Mouse (Mus musculus) heart, postnatal 14 days (tissue): Measurements from ENCODE around the gene Iffo1. TPM values are rescaled to one million over a fixed set of nuclear protein-coding genes. Genes with fewer than 3 reads are reported as not detected.

ENCODE experiments used
- DNase-seq, 2 experiments: peaks; one replicate each; pipeline ENCODE4 v3.0.0; 2021 to 2022
- intact Hi-C: fragments of 180-260 bp; cut with DNase I; formaldehyde crosslinking; loops from one replicate; pipeline ENCODE4 v1.15.1; 2025
- long read RNA-seq, 2 experiments: library from polyadenylated mRNA; stranded (forward); transcript quantifications; one replicate each; pipeline ENCODE4 v2.0.0; 2021
- total RNA-seq, 2 experiments: library from RNA; stranded (reverse); gene quantifications; 2 replicates each; pipeline ENCODE4 v1.2.3; 2021

Iffo1 gene
- 10 to 100 TPM in 1 of 2 experiments, 1 to 10 TPM in 1; 10.0 to 16.1 TPM for total RNA-seq
- long read RNA-seq, experiment 1, partial matches to known transcripts = 4 of 7 reads
- long read RNA-seq, experiment 1, other reads (novel, unspliced or antisense) = 3 of 7 reads
- long read RNA-seq, experiment 2, partial matches to known transcripts = 3 of 10 reads
- long read RNA-seq, experiment 2, other reads (novel, unspliced or antisense) = 5 of 10 reads

DNA sequence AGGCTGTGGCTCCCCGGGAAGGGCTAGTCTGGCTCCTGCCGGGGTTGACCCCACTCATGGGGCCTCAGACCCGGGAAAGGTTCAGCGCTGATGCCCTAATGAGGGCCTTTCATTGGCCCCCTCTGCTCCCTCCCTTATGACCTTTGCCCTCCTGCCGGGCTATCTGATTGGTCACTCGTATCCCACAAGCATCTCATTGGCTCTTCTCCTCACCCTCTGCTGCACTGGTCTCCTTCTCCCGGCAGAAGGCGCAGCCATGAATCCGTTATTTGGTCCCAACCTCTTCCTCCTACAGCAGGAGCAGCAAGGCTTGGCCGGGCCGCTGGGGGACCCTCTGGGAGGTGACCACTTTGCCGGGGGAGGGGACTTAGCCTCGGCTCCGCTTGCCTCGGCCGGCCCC, at the start of gene Iffo1:
Gene Iffo1, plus strand, starts transcription at position 241 of the 400 bp plus-strand sequence.
- DNase-seq = peak; percentile 84 to 89
- intact Hi-C loops = loop anchor here (5.0 kb wide), 2 partner anchors 47 to 127 kb away; partner anchors contain the start of genes Mrpl51 and Ncapd2

DNA sequence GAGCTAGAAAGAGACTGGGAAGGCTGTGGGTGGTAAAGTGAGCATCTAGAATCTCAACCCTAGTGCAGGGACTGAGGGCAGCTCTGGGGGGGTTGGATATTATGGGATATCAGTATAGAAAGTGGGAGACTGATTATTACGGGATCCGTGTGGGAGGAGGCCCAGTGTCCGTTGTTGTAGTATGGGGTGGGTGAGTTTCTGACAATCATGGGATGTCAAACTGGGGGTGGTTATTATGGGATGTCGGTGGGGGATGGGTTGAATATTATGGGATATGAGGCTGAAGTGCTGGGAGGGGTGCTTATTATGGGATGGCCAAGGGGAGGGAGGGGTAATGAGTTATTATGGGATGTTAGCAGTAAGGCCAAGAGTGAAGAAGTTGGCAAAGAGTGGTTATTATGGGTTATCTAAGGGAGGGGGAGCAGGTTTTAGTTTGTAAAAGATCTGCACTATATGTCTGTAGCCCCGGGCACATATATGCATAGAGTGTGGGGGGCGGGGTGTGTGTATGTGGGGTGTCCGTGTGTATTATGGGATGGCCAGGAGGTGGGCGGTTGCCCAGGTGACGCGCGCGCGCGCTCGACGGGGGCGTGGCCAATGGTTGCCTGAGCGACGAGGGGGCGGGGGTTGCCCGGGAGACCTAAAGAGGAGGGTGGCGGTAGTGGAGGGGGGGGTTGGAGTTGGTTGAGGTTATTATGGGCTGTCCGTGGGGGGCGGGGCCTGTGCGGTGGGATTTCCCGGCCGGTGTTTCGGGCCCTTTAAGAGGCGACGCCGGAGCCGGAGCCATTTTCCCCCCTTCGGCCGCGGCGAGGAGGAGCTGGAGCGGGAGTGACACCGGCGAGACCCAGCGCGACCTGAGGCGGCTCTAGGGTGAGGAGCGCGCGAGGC, 49.4 kb upstream of the Iffo1 start, which contains the start of gene Chd4:
Gene Chd4, plus strand, starts transcription at position 591 of the 888 bp plus-strand sequence.
- DNase-seq = peak; percentile 92
- intact Hi-C loops = no loop called here

GRCm38 (mm10) chr6:125096279-125096596, 48.8 kb upstream of the Iffo1 start:
- intact Hi-C loops = no loop called here
- no peak for DNase-seq

GRCm38 (mm10) chr6:125096597-125097345, 48.3 kb upstream of the Iffo1 start:
- DNase-seq = peak; percentile 75 to 78
- intact Hi-C loops = no loop called here

DNA sequence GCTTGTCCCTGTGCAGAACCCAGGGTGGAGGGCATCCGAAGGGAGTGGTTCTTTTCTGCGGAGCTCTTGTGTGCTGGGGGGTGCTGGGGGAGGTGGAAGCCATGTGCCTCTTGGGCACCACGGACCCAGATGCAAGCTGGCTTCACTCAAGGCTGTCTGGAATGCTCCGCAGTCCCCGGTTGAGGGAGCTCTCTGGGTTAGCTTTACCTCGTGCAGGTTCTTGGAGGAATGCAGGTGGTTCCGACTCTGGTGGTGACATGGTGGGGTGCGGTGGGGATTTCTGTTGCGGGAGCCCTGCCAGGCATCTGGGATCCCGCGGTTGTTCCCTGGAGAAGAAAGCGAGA, 47.7 kb upstream of the Iffo1 start:
- no peak for DNase-seq
- intact Hi-C loops = no loop called here

- no peak for DNase-seq
- intact Hi-C loops = no loop called here
These were observed 47.1 kb upstream of the Iffo1 start for GRCm38 (mm10) chr6:125097951-125098350.

- no peak for DNase-seq
- intact Hi-C loops = no loop called here
These were observed 46.5 kb upstream of the Iffo1 start for GRCm38 (mm10) chr6:125098513-125098912.

- intact Hi-C loops = no loop called here
- peak; percentile 48 to 65 for DNase-seq
These were observed 45.5 kb upstream of the Iffo1 start for GRCm38 (mm10) chr6:125099421-125099971.

DNA sequence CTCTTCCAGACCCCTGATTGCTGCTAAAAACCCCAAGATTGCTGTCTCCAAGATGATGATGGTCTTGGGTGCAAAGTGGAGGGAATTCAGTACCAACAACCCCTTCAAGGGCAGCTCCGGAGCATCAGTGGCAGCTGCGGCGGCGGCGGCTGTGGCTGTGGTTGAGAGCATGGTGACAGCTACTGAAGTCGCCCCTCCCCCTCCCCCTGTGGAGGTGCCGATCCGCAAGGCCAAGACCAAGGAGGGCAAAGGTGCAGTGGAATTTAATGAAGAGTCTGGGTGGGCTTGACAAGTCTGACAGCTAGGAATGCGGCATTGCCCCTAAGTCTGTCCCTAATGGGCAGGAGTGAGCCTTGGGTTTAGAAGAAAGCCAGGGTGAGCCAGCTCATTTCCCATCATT, 43.6 kb upstream of the Iffo1 start:
- intact Hi-C loops = loop anchor here (5.0 kb wide), 1 partner anchor 41 kb away; no protein-coding TSS in a partner anchor

GRCm38 (mm10) chr6:125104223-125104622, 40.8 kb upstream of the Iffo1 start:
- DNase-seq = peak in 1 of 2 experiments; percentile 17
- intact Hi-C loops = loop anchor here (5.0 kb wide), 1 partner anchor 38 kb away; no protein-coding TSS in a partner anchor

More for the DNA sequence above, 43.6 kb upstream of the Iffo1 start:
- no peak for DNase-seq

DNA sequence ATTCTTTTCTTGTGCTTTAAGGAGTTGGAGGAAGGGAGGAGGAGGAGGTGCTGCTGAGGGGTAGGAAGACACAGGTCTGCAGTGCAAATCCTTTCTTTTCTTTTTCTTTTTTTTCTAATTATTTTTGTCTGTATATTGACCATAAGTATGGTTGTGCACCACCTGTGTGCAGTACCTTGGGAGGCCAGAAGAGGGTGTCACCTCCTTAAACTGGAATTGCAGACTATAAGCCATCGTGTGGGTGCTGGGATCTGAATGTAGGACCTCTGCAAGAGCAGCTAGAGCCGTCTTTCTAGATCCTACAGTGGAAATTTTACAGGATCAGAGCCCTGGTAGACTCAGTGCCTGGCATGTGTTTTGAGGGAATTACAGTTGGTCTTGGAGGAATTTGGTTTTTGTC, 37.3 kb upstream of the Iffo1 start:
- no peak for DNase-seq
- intact Hi-C loops = no loop called here

GRCm38 (mm10) chr6:125109371-125109770, 35.7 kb upstream of the Iffo1 start:
- intact Hi-C loops = no loop called here
- no peak for DNase-seq

DNA sequence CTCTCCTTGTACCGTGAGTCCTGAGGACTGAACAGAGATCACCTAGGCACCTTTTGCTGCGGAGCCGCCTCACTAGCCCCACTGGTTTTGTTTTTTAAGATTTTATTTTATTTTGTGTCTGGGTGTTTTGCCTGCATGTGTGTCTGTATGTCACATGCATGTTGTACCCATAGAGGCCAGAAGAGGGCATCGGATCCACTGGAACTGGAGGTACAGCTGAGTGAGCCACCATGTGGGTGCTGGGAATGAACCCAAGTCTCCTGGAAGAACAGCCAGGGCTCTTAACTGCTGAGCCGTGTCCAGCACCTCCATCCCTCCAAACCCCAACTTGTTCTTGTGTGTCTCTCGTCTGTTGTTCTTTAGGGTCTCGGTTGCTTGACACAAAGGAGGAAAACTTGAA, 34.1 kb upstream of the Iffo1 start:
- intact Hi-C loops = loop anchor here (2.0 kb wide), 1 partner anchor 14 kb away; no protein-coding TSS in a partner anchor
- peak in 1 of 2 experiments; percentile 52 for DNase-seq

- DNase-seq = no peak
- intact Hi-C loops = no loop called here
These were observed 32.5 kb upstream of the Iffo1 start for GRCm38 (mm10) chr6:125112553-125112952.

- DNase-seq = no peak
- intact Hi-C loops = no loop called here
These were observed 25.7 kb upstream of the Iffo1 start for GRCm38 (mm10) chr6:125119387-125119786.

DNA sequence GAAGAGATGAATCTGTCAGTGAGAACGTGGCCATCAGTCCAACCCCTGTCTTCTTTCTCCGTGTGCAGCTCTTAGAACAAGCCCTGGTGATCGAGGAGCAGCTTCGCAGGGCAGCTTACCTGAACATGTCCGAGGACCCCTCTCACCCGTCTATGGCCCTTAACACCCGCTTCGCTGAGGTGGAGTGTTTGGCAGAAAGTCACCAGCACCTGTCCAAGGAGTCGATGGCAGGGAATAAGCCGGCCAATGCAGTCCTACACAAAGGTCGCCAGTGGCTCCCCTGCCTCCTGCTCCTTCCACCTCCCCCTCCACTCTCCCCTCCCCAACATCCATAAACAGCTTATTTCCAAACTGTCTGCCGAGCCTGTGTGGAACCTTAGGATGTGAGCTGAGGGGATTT, 16.3 kb upstream of the Iffo1 start:
- no peak for DNase-seq
- intact Hi-C loops = no loop called here

DNA sequence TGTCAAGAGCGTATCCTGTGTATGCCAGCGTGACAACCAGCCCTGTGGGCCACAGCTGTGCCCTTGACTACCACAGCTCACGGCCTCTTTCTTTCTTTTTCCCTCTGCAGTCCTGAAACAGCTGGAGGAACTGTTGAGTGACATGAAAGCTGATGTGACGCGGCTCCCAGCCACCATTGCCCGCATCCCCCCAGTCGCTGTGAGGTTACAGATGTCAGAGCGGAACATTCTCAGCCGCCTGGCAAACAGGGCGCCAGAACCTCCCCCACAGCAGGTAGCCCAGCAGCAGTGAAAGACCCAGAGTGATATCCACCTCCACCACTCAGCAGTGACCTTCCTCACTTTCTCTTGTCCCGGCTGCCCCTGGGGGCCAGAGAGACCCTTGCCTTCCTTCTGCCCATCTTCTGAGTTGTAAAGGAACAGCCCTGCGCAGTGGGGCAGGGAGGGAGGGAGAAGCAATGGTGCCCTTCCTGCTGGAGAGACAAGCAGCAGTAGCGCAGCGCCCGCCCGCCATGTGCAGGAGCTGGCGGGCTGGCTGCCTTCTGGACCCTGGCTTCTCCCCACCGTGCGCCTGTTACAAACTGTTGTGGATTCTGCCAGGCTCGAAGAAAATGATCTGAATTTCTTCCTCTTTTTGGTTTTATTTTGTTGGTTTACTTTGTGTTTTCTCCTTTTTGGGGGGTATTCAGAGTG, 15.2 kb upstream of the Iffo1 start:
- DNase-seq = no peak
- intact Hi-C loops = no loop called here

DNA sequence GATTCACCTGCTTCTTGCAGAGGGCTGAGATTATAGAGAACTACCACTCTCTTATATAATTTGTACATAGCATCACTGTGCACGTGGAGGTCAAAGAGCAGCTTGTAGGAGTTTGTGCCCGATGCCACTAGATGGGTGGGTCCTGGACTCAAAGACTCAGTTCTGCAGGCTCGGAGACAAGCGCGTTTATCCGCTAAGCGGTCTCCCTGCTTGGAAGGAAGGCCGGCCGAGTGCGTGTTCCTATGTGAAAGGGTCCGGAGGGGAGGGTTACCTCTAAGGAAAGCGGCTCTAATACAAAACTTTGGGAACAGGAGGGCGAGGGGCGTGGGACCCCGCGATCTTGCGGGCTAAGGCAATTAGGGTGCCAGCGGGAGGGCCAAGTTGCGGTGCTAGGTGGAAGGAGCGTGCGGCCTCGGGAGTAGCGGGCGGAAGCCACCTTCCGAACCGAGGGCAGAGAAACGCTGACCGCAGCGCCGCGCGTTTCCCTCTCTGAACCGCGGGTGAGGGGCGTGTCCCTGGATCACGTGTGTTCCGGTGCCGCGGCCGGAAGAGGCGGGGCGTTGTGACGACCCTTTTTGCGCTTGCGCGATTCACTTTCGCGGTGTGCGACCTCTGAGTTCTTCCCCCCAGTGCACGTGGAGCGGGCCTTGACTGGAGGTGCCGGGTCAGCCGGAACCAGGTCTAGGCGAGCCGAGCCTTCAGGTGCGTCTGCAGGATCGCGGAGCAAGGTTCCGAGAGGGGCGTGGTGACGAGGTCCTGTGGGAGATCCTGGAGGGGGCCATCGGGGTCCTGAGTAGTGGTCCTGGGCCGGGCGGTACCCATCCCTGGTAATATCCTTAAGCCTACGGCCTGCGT, 13.5 kb upstream of the Iffo1 start, which contains the start of gene Nop2:
Gene Nop2, plus strand, starts transcription at position 608 of the 855 bp plus-strand sequence.
- DNase-seq = peak; percentile 87 to 90
- intact Hi-C loops = no loop called here

- intact Hi-C loops = no loop called here
- DNase-seq = no peak
These were observed 12.6 kb upstream of the Iffo1 start for GRCm38 (mm10) chr6:125132470-125132869.
